Mouse (Mus musculus) CH12.LX (cell line): Measurements from ENCODE around the gene Polh. TPM values are rescaled to one million over a fixed set of nuclear protein-coding genes. Genes with fewer than 3 reads are reported as not detected.

ENCODE experiments used
- DNase-seq: peaks from one replicate; pipeline ENCODE4 v3.0.0-alpha.2; 2013; ENCODE audit errors: extremely low read depth
- H3K27ac ChIP-seq: 2 replicates; pipeline ENCODE4 v1.5.1; 2012; ENCODE audit warnings: low read depth, mild to moderate bottlenecking, control low read depth, moderate library complexity; ENCODE audit not compliant: insufficient read depth
- H3K27me3 ChIP-seq: replicated peaks from 2 replicates; pipeline ENCODE3; 2012; ENCODE audit warnings: inconsistent platforms
- H3K36me3 ChIP-seq, 2 experiments: replicated peaks in 1 of 2; 2 replicates each; pipeline versions ENCODE3 to v1.6.1; 2012; ENCODE audit warnings: inconsistent platforms in 1 of 2, low read length in 1 of 2, mild to moderate bottlenecking in 1 of 2, mixed read lengths in 1 of 2, moderate library complexity in 1 of 2; ENCODE audit not compliant: control insufficient read depth in 1 of 2, insufficient read depth in 1 of 2
- H3K4me1 ChIP-seq, 2 experiments: 2 replicates each; pipeline ENCODE4 v1.6.1; 2012; ENCODE audit warnings: inconsistent platforms in 1 of 2, moderate library complexity in 1 of 2; ENCODE audit not compliant: insufficient read depth in 2 of 2, control insufficient read depth in 1 of 2
- H3K4me2 ChIP-seq: 2 replicates; pipeline ENCODE4 v1.6.1; 2012; ENCODE audit warnings: low read depth, mild to moderate bottlenecking, control low read depth; ENCODE audit not compliant: poor library complexity, insufficient read depth, severe bottlenecking
- H3K4me3 ChIP-seq, 3 experiments: fragments of 150-350 bp in 1 of 3; sonication (generic) in 1 of 3; replicated peaks in 1 of 3; 2 replicates each; pipeline versions ENCODE3 to v1.5.1; 2011 to 2012; ENCODE audit warnings: low read depth in 2 of 3, low read length in 2 of 3, mild to moderate bottlenecking in 2 of 3, moderate library complexity in 2 of 3, control low read depth in 1 of 3, improper control_type of control experiment in 1 of 3, inconsistent platforms in 1 of 3, mixed read lengths in 1 of 3; ENCODE audit not compliant: poor library complexity in 1 of 3
- H3K79me2 ChIP-seq: replicated peaks from 2 replicates; pipeline ENCODE4 v1.6.1; 2012; ENCODE audit warnings: mild to moderate bottlenecking, moderate library complexity; ENCODE audit not compliant: control insufficient read depth, poor library complexity, insufficient read depth, severe bottlenecking; ENCODE audit errors: extremely low read depth
- H3K9ac ChIP-seq: 2 replicates; pipeline ENCODE4 v1.6.1; 2012; ENCODE audit warnings: low read depth, mild to moderate bottlenecking, control low read depth, moderate library complexity; ENCODE audit not compliant: insufficient read depth
- H3K9me3 ChIP-seq: replicated peaks from 2 replicates; pipeline ENCODE3; 2012; ENCODE audit warnings: low read length, inconsistent platforms, mixed read lengths
- BHLHE40 ChIP-seq: IDR thresholded peaks from 2 replicates; pipeline ENCODE4 v1.6.1; 2011; ENCODE audit warnings: mild to moderate bottlenecking, low read depth, low read length, improper control_type of control experiment
- CHD1 ChIP-seq: IDR thresholded peaks from 2 replicates; pipeline ENCODE4 v1.6.1; 2012; ENCODE audit warnings: low read depth, low read length, improper control_type of control experiment, inconsistent platforms
- CHD2 ChIP-seq: IDR thresholded peaks from 2 replicates; pipeline ENCODE4 v1.6.1; 2011; ENCODE audit warnings: low read length, improper control_type of control experiment
- E2F4 ChIP-seq: IDR thresholded peaks from 2 replicates; pipeline ENCODE4 v1.6.1; 2011; ENCODE audit warnings: low read depth, low read length, improper control_type of control experiment; ENCODE audit not compliant: insufficient replicate concordance
- ELF1 ChIP-seq: IDR thresholded peaks from 2 replicates; pipeline ENCODE4 v1.6.1; 2014; ENCODE audit warnings: low read depth, mild to moderate bottlenecking, inconsistent platforms, low read length, improper control_type of control experiment
- EP300 ChIP-seq: IDR thresholded peaks from 2 replicates; pipeline ENCODE4 v1.6.1; 2011; ENCODE audit warnings: low read length, improper control_type of control experiment
- HCFC1 ChIP-seq: IDR thresholded peaks from 2 replicates; pipeline ENCODE4 v1.6.1; 2012; ENCODE audit warnings: low read depth, mild to moderate bottlenecking, inconsistent platforms, low read length, improper control_type of control experiment
- IRF4 ChIP-seq: IDR thresholded peaks from 2 replicates; pipeline ENCODE4 v1.6.1; 2014; ENCODE audit warnings: low read depth, mild to moderate bottlenecking, inconsistent platforms, low read length, improper control_type of control experiment
- JUN ChIP-seq: IDR thresholded peaks from 2 replicates; pipeline ENCODE4 v1.6.1; 2011; ENCODE audit warnings: low read depth, mild to moderate bottlenecking, low read length, improper control_type of control experiment, moderate library complexity; ENCODE audit not compliant: insufficient read depth
- JUND ChIP-seq: conservative IDR thresholded peaks from 2 replicates; pipeline ENCODE4 v1.6.1; 2011; ENCODE audit warnings: low read depth, low read length, improper control_type of control experiment
- KAT2A ChIP-seq: IDR thresholded peaks from 2 replicates; pipeline ENCODE4 v1.6.1; 2012; ENCODE audit warnings: low read length, improper control_type of control experiment, inconsistent platforms; ENCODE audit not compliant: insufficient replicate concordance
- MEF2A ChIP-seq: IDR thresholded peaks from 2 replicates; pipeline ENCODE4 v1.6.1; 2014; ENCODE audit warnings: low read depth, mild to moderate bottlenecking, inconsistent platforms, low read length, improper control_type of control experiment, borderline replicate concordance
- NELFE ChIP-seq: IDR thresholded peaks from 2 replicates; pipeline ENCODE4 v1.6.1; 2011; ENCODE audit warnings: low read depth, low read length, improper control_type of control experiment
- NRF1 ChIP-seq: IDR thresholded peaks from 2 replicates; pipeline ENCODE4 v1.6.1; 2014; ENCODE audit warnings: low read depth, mild to moderate bottlenecking, inconsistent platforms, low read length, improper control_type of control experiment, moderate library complexity
- SMC3 ChIP-seq: IDR thresholded peaks from 2 replicates; pipeline ENCODE4 v1.6.1; 2011; ENCODE audit warnings: low read depth, low read length, improper control_type of control experiment
- TCF12 ChIP-seq: IDR thresholded peaks from 2 replicates; pipeline ENCODE4 v1.6.1; 2014; ENCODE audit warnings: low read depth, mild to moderate bottlenecking, inconsistent platforms, low read length, improper control_type of control experiment
- UBTF ChIP-seq: IDR thresholded peaks from 2 replicates; pipeline ENCODE4 v1.6.1; 2012; ENCODE audit warnings: low read depth, mild to moderate bottlenecking, inconsistent platforms, low read length, improper control_type of control experiment, moderate library complexity
- USF1 ChIP-seq: IDR thresholded peaks from 2 replicates; pipeline ENCODE4 v1.6.1; 2014; ENCODE audit warnings: low read depth, mild to moderate bottlenecking, inconsistent platforms, low read length, improper control_type of control experiment
- USF2 ChIP-seq: conservative IDR thresholded peaks from 2 replicates; pipeline ENCODE4 v1.6.1; 2011; ENCODE audit warnings: low read depth, low read length, improper control_type of control experiment
- ZNF384 ChIP-seq: IDR thresholded peaks from 2 replicates; pipeline ENCODE4 v1.6.1; 2012; ENCODE audit warnings: low read depth, low read length, improper control_type of control experiment, inconsistent platforms
- dilution Hi-C: fragments of 300-500 bp; cut with MboI; formaldehyde crosslinking; loops from 2 replicates; pipeline ENCODE4 v1.14.3; 2020; ENCODE audit warnings: low sequenced_read_pairs; ENCODE audit not compliant: extremely low pct_unique_long_range_greater_than_20kb, extremely low pct_ligation_motif_present
- in situ Hi-C: fragments of 300-500 bp; cut with MboI; formaldehyde crosslinking; loops from 3 replicates; pipeline ENCODE4 v1.14.3; 2019; ENCODE audit warnings: low sequenced_read_pairs, low pct_ligation_motif_present, low pct_unique_long_range_greater_than_20kb, mixed read lengths
- polyA plus RNA-seq: library from polyadenylated mRNA; unstranded; fragments of >175 nt; gene quantifications from 2 replicates; pipeline ENCODE4 v1.2.1, GENCODE M21; 2012; ENCODE audit warnings: low read depth; ENCODE audit not compliant: insufficient read length
- total RNA-seq, 2 experiments: library from RNA; depleted of rRNA; stranded (reverse); fragments of 300-350 nt in 1 of 2; fragments of >200 nt in 1 of 2; gene quantifications; 2 replicates each; pipeline ENCODE4 v1.2.3; 2012 to 2014

Polh gene
- total and polyA plus RNA-seq, 3 experiments: 23.1 to 40.4 (median 36.0) TPM

GRCm38 (mm10) chr17:46161710-46162109 is 40.7 kb downstream of the Polh start:
- Histone ChIP-seq H3K4me3 (peak overlapping the region; percentile 67 to 94 (median 82)), H3K36me3 (peaks cover 29 to 30% of the 10 kb centered on the region in 2 experiments), H3K27me3 (no peaks in the 10 kb centered on the region), H3K9ac (peak overlapping the region; percentile 97), H3K4me2 (peak overlapping the region; percentile 52), H3K79me2 (peaks cover 15% of the 10 kb centered on the region), H3K4me1 (peaks cover 16 to 35% of the 10 kb centered on the region in 2 experiments), H3K9me3 (no peaks in the 10 kb centered on the region), H3K27ac (peak overlapping the region; percentile 98)
- no peak for TF ChIP-seq USF2
- no peak for TF ChIP-seq CHD1
- no peak for TF ChIP-seq IRF4
- no peak for TF ChIP-seq ELF1
- dilution Hi-C loops: no loop called here
- DNase-seq: no peak
- in situ Hi-C loops: no loop called here

GRCm38 (mm10) chr17:46161179-46161578 is 41.3 kb downstream of the Polh start:
- Histone ChIP-seq H3K9me3 (no peaks in the 10 kb centered on the region), H3K36me3 (peaks cover 23 to 24% of the 10 kb centered on the region in 2 experiments), H3K4me2 (0 out of 2 replicates have a peak overlapping the region, but pooled peaks have one; percentile 0), H3K27me3 (no peaks in the 10 kb centered on the region), H3K4me3 (peak overlapping the region; percentile 67 to 94 (median 82)), H3K27ac (peak overlapping the region; percentile 98), H3K4me1 (peaks cover 16 to 35% of the 10 kb centered on the region in 2 experiments), H3K9ac (peak overlapping the region; percentile 97), H3K79me2 (peaks cover 15% of the 10 kb centered on the region)
- peak; percentile 14; the same call in 1 of the 2 replicates for TF ChIP-seq TCF12
- TF ChIP-seq ZNF384: no peak
- no peak for TF ChIP-seq HCFC1
- TF ChIP-seq IRF4: no peak
- no peak for TF ChIP-seq KAT2A
- 0 out of 2 replicates have a peak, but pooled peaks have one; percentile 17 for TF ChIP-seq MEF2A
- TF ChIP-seq CHD1: no peak
- no peak for TF ChIP-seq USF1
- no peak for TF ChIP-seq E2F4
- TF ChIP-seq EP300: no peak
- TF ChIP-seq JUND: no peak
- no peak; the same call in 1 of the 2 replicates for TF ChIP-seq NELFE
- no peak for TF ChIP-seq JUN
- TF ChIP-seq UBTF: no peak
- no peak for TF ChIP-seq CHD2
- TF ChIP-seq NRF1: no peak
- TF ChIP-seq SMC3: no peak
- TF ChIP-seq BHLHE40: no peak
- no peak for DNase-seq
- in situ Hi-C loops (no loop called here), dilution Hi-C loops (no loop called here)
